Mouse (Mus musculus): Measurements from ENCODE around the gene Strip1.

DNA sequence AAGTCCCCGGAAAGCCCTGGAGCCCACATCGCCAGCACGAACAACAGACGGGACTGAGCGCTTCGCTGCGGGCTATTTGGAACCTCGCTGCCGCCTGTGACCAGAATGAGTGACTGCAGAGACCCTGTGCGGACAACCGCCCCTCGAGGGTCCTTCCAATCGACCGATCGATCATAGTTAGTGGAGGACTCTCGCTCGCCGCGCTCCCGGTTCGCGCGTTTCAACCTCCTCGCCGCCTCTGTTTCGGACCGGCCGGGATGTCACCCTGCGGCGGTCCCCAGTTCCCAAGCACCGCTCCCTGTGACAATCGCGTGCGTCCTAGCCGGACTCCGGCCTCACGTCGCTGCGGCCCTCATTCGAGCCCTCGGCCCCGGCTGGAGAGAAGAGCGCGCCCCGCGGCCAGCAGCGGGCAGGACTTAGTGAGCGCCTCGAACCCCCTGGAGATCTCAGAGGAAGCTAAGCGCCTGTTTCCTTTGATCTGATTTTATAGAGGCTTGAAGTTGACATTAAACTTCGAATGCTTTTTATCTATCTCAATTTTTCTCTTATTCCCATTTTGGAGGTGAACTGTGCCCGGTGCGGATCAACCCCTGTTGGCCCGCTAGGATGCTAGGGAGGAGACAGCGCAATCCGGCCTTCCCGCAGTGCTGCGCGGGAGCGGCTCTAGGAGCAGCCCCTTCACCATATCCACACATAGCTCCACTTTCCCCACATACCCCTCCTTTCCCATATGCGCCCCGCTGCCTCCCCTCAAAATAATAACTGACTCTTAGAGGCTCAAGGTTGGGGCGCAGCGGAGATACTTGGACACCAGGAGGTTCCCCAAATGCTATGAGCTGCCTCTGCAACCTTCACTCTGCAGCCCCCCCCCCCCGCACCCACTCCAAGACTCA lies 48.4 kb downstream of the Strip1 start:
- TF ChIP-seq POLR2A (IDR thresholded peaks at IDR 0.05; ENCODE audit: extremely low read depth, insufficient read depth, low read length), result no peak
- no peak for TF ChIP-seq CTCF (IDR thresholded peaks at IDR 0.05; ENCODE audit: low read depth, low read length)

Measured in liver, adult 2 months (tissue).